8 mouse cellular contexts compared by ENCODE assay signal in genomic region chrX:20059381-20059971, GRCm38 (mm10). TPM values are rescaled to one million over a fixed set of nuclear protein-coding genes. Genes with fewer than 3 reads are reported as not detected.
DNase-seq lines count a peak whose midpoint lies in the region; ATAC-seq lines count a peak whose summit lies in the region.

Gene Chst7, plus strand, starts transcription at chrX:20059560.

- 17% methylated on average over 34 of the region's 40 CpGs for WGBS in intestine, embryonic 14.5 days

- peak; percentile 85 for DNase-seq in adrenal gland, postnatal 36 days
- DNase-seq in embryo, embryonic 9.5 days (ENCODE audit: extremely low spot score) = peak; percentile 66
- peak; percentile 21 to 38 for DNase-seq in gastrocnemius, postnatal 4 days (ENCODE audit: low spot score in 2 of 2)
- DNase-seq in intestine, embryonic 14.5 days (ENCODE audit: low spot score) = peak; percentile 67
- DNase-seq in left cerebral cortex, postnatal 36 days (ENCODE audit: low spot score in 2 of 2) = peak; percentile 10 to 29
- peak; percentile 15 for DNase-seq in right cerebral cortex, postnatal 4 days
- no peak for DNase-seq in T-cell, adult 2 months (ENCODE audit: low spot score)

- 0 out of 2 replicates have a peak, but pooled peaks cover 2% of the 10 kb centered on the region for H3K9me3 ChIP-seq in intestine, embryonic 14.5 days (ENCODE audit: control insufficient read depth, low read length)

- H3K27ac ChIP-seq in intestine, embryonic 14.5 days (ENCODE audit: low read depth) = no peak within 1 kb of the TSS

- 0 out of 2 replicates have a peak within 1 kb of the TSS, but pooled peaks have one; percentile 7 for H3K9ac ChIP-seq in intestine, embryonic 14.5 days (ENCODE audit: low read length)

- intact Hi-C loops in left cerebral cortex, postnatal 36 days (cut with DNase I) = no loop called here

- H3K4me2 ChIP-seq in intestine, embryonic 14.5 days (ENCODE audit: low read length) = peak within 1 kb of the TSS; percentile 65

- H3K4me1 ChIP-seq in intestine, embryonic 14.5 days (replicated peaks; ENCODE audit: control insufficient read depth, insufficient read depth, low read length) = no peaks in the 10 kb centered on the region

- ATAC-seq in intestine, embryonic 14.5 days (replicated peaks; ENCODE audit: low FRiP score, low TSS enrichment, low read depth) = peak; percentile 91
- ATAC-seq in megakaryocyte progenitor cell, adult 5-6 weeks (replicated peaks; ENCODE audit: poor library complexity) = peak; percentile 99

- H3K27me3 ChIP-seq in intestine, embryonic 14.5 days (replicated peaks; ENCODE audit: control insufficient read depth, insufficient read depth, low read length) = peaks cover 8% of the 10 kb centered on the region

- no peaks in the 10 kb centered on the region for H3K36me3 ChIP-seq in intestine, embryonic 14.5 days (ENCODE audit: control insufficient read depth, insufficient read depth, low read length)

- peak within 1 kb of the TSS; percentile 39 for H3K4me3 ChIP-seq in intestine, embryonic 14.5 days (ENCODE audit: low read depth, low read length)

RNA-seq across cellular contexts. Expression of gene Chst7, which starts in this region (rescaled TPM):
- 1 to 10 TPM; 1.6 TPM for total RNA-seq in adrenal gland, postnatal 36 days (2021)
- total RNA-seq in gastrocnemius, postnatal 4 days (2021) = 1 to 10 TPM; 5.3 to 7.9 TPM
- 3.6 and 3.9 TPM in 2 replicates for polyA plus RNA-seq in intestine, embryonic 14.5 days (2014; fragmentation: Nextera tagmentation; extraction: Ambion mirVana)
- 1 to 10 TPM; 2.0 to 3.8 TPM for total RNA-seq in left cerebral cortex, postnatal 36 days (2021)
- not detected in 2 replicates for total RNA-seq in megakaryocyte progenitor cell, adult 5-6 weeks (2015)
- total RNA-seq in megakaryocyte progenitor cell, adult 5-6 weeks (2017) = 0.33 TPM in 1 of 2 replicates, not detected in the other

Comparison
In these comparisons a context has a peak if more than half of its experiments do, and no peak if none do; other contexts are left out.
1. Peak in ATAC-seq in megakaryocyte progenitor cell, adult 5-6 weeks; RNA of the gene not detected or under 1 TPM.